Comparison of ENCODE assay signal across 15 mouse cellular contexts in genomic region chr3:136331135-136331534, GRCm38 (mm10). TPM values are rescaled to one million over a fixed set of nuclear protein-coding genes. Genes with fewer than 3 reads are reported as not detected.
DNase-seq lines count a peak whose midpoint lies in the region; ATAC-seq and TF ChIP-seq lines count a peak whose summit lies in the region.
"Had no signal": no experiment of that assay in that cellular context is flagged by ENCODE, and none has a peak within 500 bp of the region (broad histone marks: within the 10 kb centered on the region; RNA-seq: fewer than 3 reads in every experiment).

No protein-coding gene starts in this region.

- H3K9ac ChIP-seq in stomach, embryonic 15.5 days = no peak overlapping the region
- H3K9ac ChIP-seq in stomach, postnatal 0 days (ENCODE audit: low read length) = no peak overlapping the region
- no peak overlapping the region for H3K9ac ChIP-seq in hindbrain, embryonic 16.5 days (ENCODE audit: low read depth, low read length)

- H3K36me3 ChIP-seq in heart, embryonic 10.5 days = no peaks in the 10 kb centered on the region
- H3K36me3 ChIP-seq in stomach, embryonic 15.5 days = no peaks in the 10 kb centered on the region
- H3K36me3 ChIP-seq in stomach, postnatal 0 days (ENCODE audit: control insufficient read depth, insufficient read depth, low read length) = no peaks in the 10 kb centered on the region
- H3K36me3 ChIP-seq in hindbrain, embryonic 16.5 days (ENCODE audit: control insufficient read depth, insufficient read depth, low read length) = no peaks in the 10 kb centered on the region

- H3K4me1 ChIP-seq in heart, embryonic 10.5 days = no peaks in the 10 kb centered on the region
- no peaks in the 10 kb centered on the region for H3K4me1 ChIP-seq in stomach, embryonic 15.5 days
- H3K4me1 ChIP-seq in stomach, postnatal 0 days (replicated peaks; ENCODE audit: control insufficient read depth, insufficient read depth) = no peaks in the 10 kb centered on the region
- H3K4me1 ChIP-seq in hindbrain, embryonic 16.5 days (ENCODE audit: control insufficient read depth, insufficient read depth, low read depth, low read length) = no peaks in the 10 kb centered on the region

- intact Hi-C loops in left cerebral cortex, postnatal 10 days (cut with DNase I) = no loop called here

- WGBS in heart, embryonic 10.5 days = 74% methylated on average over 2 of the region's 2 CpGs
- 59% methylated on average over 2 of the region's 2 CpGs for WGBS in stomach, embryonic 15.5 days
- 41% methylated on average over 2 of the region's 2 CpGs for WGBS in stomach, postnatal 0 days
- WGBS in hindbrain, embryonic 16.5 days = 83% methylated on average over 2 of the region's 2 CpGs

- TF ChIP-seq EP300 in stomach, postnatal 0 days (optimal IDR thresholded peaks at IDR 0.05) = no peak

- TF ChIP-seq CTCF in stomach, postnatal 0 days (IDR thresholded peaks at IDR 0.05; ENCODE audit: low read depth) = no peak

- H3K4me3 ChIP-seq in heart, embryonic 10.5 days = no peak overlapping the region
- no peak overlapping the region for H3K4me3 ChIP-seq in stomach, embryonic 15.5 days (replicated peaks)
- H3K4me3 ChIP-seq in stomach, postnatal 0 days (ENCODE audit: low read depth, low read length) = no peak overlapping the region
- H3K4me3 ChIP-seq in hindbrain, embryonic 16.5 days (ENCODE audit: low read length) = no peak overlapping the region
- H3K4me3 ChIP-seq: myocyte had no signal

- ATAC-seq in stomach, embryonic 15.5 days (ENCODE audit: insufficient read depth, low FRiP score, low read depth) = 0 out of 2 replicates have a peak, but pooled peaks have one; percentile 31
- no peak for ATAC-seq in stomach, postnatal 0 days (ENCODE audit: low FRiP score, low TSS enrichment)
- ATAC-seq in hindbrain, embryonic 16.5 days = no peak
- ATAC-seq: forebrain, embryonic 14.5 days had no signal

- no peak overlapping the region for H3K4me2 ChIP-seq in stomach, embryonic 15.5 days
- H3K4me2 ChIP-seq in stomach, postnatal 0 days (replicated peaks; ENCODE audit: low read depth) = no peak overlapping the region
- no peak overlapping the region for H3K4me2 ChIP-seq in hindbrain, embryonic 16.5 days (ENCODE audit: low read length)

- H3K9me3 ChIP-seq in heart, embryonic 10.5 days = no peaks in the 10 kb centered on the region
- H3K9me3 ChIP-seq in stomach, embryonic 15.5 days = no peaks in the 10 kb centered on the region
- no peaks in the 10 kb centered on the region for H3K9me3 ChIP-seq in stomach, postnatal 0 days (ENCODE audit: control insufficient read depth, low read length)
- no peaks in the 10 kb centered on the region for H3K9me3 ChIP-seq in hindbrain, embryonic 16.5 days (ENCODE audit: control insufficient read depth, low read length)

- H3K27me3 ChIP-seq in heart, embryonic 10.5 days (ENCODE audit: insufficient read depth, poor library complexity, severe bottlenecking) = no peaks in the 10 kb centered on the region
- H3K27me3 ChIP-seq in stomach, embryonic 15.5 days (replicated peaks) = no peaks in the 10 kb centered on the region
- H3K27me3 ChIP-seq in stomach, postnatal 0 days (ENCODE audit: control insufficient read depth, insufficient read depth, low read length) = no peaks in the 10 kb centered on the region
- no peaks in the 10 kb centered on the region; the same call in 1 of the 2 replicates for H3K27me3 ChIP-seq in hindbrain, embryonic 16.5 days (replicated peaks; ENCODE audit: control insufficient read depth, insufficient read depth, low read length)

- no peak overlapping the region for H3K27ac ChIP-seq in heart, embryonic 10.5 days
- H3K27ac ChIP-seq in stomach, embryonic 15.5 days = no peak overlapping the region
- no peak overlapping the region for H3K27ac ChIP-seq in stomach, postnatal 0 days (replicated peaks)
- H3K27ac ChIP-seq in hindbrain, embryonic 16.5 days (ENCODE audit: low read depth, low read length) = no peak overlapping the region

- DNase-seq in heart, adult 11 months = peak; percentile 92
- no peak for DNase-seq in heart, embryonic 10.5 days (ENCODE audit: low spot score)
- no peak for DNase-seq in stomach, postnatal 0 days (ENCODE audit: low spot score)
- DNase-seq in lung, postnatal 36 days = peak; percentile 62
- DNase-seq in thymus, postnatal 10 days (ENCODE audit: low spot score in 2 of 2) = no peak
- DNase-seq in left cerebral cortex, postnatal 10 days (ENCODE audit: extremely low spot score in 1 of 2, low spot score in 2 of 2) = no peak
- DNase-seq: cerebellum, postnatal 10 days; gastrocnemius, postnatal 14 days; kidney, postnatal 10 days; thymus, postnatal 14 days had no signal

RNA-seq across cellular contexts. Expression of gene Bank1, which starts 5.3 kb away (rescaled TPM):
- polyA plus RNA-seq in heart, embryonic 10.5 days (2016; fragmentation: Nextera tagmentation; extraction: Ambion mirVana) = 0.33 TPM in 1 of 2 replicates, not detected in the other
- polyA plus RNA-seq in stomach, embryonic 15.5 days (2015; fragmentation: Nextera tagmentation; extraction: Ambion mirVana) = 1.3 and 1.7 TPM in 2 replicates
- polyA plus RNA-seq in stomach, postnatal 0 days (2015; fragmentation: Nextera tagmentation; extraction: Ambion mirVana) = 0.93 and 1.4 TPM in 2 replicates
- under 1 TPM; 0.71 to 0.73 TPM for total RNA-seq in left cerebral cortex, postnatal 10 days (2021)
- polyA plus RNA-seq in hindbrain, embryonic 16.5 days (2015; fragmentation: Nextera tagmentation; extraction: Ambion mirVana) = 0.36 and 0.45 TPM in 2 replicates
- total RNA-seq: MEL had no signal
- polyA plus RNA-seq: myocyte had no signal

Comparison
In these comparisons a context has a peak if more than half of its experiments do, and no peak if none do; other contexts are left out.
1. DNase-seq: peak in heart, adult 11 months (single experiment) and lung, postnatal 36 days (single experiment); none in heart, embryonic 10.5 days (single experiment), stomach, postnatal 0 days (single experiment), thymus, postnatal 10 days (0 of 2) and left cerebral cortex, postnatal 10 days (0 of 2).